Mouse (Mus musculus): ENCODE data around the gene Rtl10.

The Rtl10 gene

DNA sequence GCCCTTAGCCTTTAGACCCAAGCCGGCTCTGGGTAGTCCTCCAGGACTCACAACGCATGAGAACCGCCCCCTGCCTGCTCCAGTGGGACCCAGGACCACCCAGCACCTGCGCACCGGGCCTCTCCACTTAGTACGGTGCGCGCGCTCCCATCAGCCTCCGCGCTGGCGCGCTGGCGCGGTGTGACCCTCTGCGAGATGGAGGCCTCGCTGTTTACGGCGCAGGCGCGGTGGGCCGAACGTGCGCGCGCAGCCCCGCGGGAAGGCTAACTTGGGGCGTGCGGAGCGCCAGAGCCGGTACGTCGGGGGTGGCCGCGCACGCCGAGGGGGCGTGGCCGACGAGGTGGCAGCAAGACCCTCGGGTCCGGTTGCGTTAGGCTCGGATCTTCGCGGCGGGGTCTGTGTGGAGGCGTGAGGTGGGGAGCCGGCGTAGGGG lies at the start of gene Rtl10, which contains the start of gene Gnb1l:
TSS of gene Rtl10 (plus strand) at position 344 of the 433 bp plus-strand sequence.
TSS of gene Gnb1l (plus strand) at position 156 of the 433 bp plus-strand sequence.
- peak; percentile 95 for DNase-seq

- DNase-seq, result no peak
Measured at GRCm38 (mm10) chr16:18449005-18449404, 49.7 kb upstream of the Rtl10 start.

DNA sequence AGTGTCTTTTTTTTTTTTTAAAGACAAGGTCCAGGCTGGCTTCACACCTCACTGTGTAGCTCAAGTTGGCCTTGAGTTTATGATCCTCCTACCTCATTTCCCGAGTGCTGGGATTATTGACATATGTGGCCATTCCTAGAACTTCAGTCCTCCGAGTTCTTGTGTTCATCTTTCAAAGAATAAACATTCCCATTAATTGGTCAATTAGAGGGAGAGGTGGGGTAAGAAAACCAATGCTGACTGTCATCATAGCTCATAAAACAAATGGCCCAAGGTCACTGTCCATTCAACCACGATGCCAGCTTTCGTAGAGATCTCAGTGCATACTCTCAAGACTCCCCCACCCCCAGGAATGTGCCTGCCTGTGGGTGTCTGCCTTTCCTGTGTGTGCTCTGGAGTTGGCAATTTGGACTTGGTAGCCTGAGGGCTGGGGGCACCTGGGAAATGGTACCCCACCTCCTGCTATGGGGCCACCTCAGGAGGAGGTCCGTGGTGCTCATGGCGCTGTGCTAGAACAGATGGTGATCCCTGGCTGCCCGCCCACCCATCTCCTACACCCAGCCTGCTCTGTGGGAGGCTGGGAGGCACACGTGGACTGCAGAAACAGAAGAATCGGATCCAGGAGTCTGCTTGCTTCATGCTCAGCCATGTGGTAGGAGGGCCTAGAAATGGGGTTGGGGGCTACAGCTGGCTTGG lies 47.1 kb upstream of the Rtl10 start:
- DNase-seq, result peak; percentile 80

- peak; percentile 50 for DNase-seq
Measured at GRCm38 (mm10) chr16:18452361-18452862, 46.3 kb upstream of the Rtl10 start.

DNA sequence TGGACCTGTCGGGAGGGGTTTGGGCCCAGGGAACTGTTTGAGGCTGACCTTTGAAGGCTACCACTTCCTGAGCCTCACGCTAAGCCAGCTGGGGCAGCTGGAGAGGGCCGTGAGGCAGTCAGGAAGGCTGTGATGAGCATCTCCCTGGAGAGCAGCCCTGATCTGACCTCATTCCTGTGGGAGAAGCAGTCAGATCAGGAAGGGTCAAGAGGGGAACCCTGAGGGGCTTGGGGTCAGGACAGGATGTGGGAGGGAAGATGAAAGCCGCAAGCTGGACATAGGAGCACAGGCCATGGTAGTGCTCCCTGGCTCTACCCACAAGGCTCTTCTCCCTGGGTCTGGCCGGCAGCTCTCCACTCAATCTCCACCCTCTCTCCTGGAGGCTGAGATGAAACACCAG lies 44.9 kb upstream of the Rtl10 start:
- DNase-seq, result no peak

DNA sequence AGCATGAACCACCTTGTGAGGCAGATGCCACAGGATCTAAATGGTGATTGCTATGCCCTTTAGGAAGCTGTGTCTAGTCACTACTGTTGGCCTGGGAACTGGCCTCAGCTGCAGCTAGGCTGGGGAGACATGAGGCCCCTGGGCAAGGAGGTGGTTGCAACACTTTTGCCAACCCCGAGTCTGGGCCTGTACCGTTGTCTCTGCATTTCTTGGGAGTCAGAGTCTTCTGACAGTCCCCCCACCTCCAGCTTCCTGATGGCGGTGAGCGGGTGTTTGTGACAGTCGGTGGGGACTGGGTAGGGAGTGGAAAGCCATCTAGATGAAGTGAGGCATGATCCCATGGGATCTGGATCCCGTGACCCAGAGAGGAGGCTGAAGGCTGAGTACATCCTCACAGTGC lies 43.3 kb upstream of the Rtl10 start:
- no peak for DNase-seq

GRCm38 (mm10) chr16:18458661-18459060 lies 40.0 kb upstream of the Rtl10 start:
- DNase-seq, result no peak

- DNase-seq, result no peak
Measured at GRCm38 (mm10) chr16:18459335-18459954, 39.3 kb upstream of the Rtl10 start.

DNA sequence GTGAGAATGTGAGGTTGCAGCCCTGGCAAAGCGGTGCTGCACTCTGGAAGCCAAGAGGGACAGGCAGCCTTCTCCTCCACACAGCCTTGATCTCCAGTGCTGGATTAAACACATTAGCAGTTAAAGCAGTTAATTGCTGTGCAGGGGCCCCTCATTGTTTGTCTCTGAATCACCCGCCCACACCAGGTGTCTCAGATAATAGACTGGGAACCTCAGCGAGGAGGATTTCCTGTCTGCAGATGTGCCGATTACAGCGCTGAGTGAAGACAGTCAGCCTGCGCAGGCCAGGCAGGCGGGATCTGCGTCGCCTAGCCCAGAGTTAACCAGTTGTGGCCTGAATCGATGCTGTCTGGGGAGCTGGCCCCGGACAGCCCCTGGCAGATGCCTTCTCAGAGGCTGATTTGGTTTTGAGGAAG lies 38.7 kb upstream of the Rtl10 start:
- DNase-seq, result no peak

DNA sequence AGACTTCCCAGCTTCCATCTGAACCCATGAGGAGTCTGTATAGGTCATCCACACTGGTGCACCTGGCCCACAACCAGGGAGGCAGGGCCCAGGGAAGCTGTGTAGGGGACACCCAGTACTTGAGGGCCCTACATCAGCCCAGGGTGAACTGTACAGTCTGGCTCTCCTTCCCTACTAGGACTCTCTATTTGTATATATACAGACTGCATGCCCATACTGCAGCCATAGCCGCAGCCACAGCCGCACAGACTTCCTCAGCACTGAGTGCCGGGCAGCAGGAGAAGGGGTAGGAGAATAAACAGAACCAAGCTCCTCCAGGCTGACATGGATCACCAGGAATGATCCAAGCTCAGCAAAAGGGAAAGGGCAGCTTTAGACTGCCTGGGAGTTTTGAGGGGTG lies 37.9 kb upstream of the Rtl10 start:
- DNase-seq, result no peak

GRCm38 (mm10) chr16:18462031-18462430 lies 36.7 kb upstream of the Rtl10 start:
- no peak for DNase-seq

DNA sequence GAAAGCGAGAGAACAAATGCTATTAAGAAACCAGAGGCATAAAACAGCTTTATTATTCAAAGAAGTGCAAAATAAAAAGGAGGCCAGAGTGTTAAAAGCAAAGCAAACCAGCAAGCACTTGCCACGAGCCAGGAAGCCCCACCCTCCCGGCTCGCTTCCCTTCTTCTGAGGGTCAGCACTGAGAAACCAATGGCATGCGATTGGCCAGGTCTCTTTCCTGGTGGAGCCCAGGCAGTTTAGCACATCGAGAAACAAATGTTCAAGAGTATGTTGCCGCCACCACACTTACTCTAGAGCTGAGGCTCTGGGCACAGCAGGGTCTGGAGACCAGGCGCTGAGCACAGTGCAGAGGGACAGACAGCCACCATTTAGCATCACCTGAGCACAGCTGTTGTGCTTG lies 36.1 kb upstream of the Rtl10 start:
- no peak for DNase-seq

DNA sequence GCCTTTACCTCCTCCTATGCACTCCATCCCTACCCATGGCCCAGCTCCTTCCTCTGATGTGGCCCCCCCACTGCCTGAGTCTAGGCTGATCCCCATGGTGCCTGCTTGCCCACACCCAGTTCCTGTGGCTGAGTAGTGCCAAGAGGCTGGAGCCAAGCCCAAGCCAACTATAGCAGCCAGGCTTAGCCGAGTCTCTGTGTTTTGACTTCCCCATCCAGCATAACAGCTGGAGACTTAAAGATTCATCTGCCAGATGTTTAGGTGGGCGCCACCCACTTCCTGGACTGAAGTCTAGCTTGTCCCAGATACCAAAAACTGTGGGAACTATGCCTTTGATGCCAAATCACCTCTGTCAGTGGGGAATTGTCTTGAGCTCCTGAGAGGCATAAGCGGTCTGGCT lies 34.4 kb upstream of the Rtl10 start:
- no peak for DNase-seq

- no peak for DNase-seq
Measured at GRCm38 (mm10) chr16:18470829-18471228, 27.9 kb upstream of the Rtl10 start.

DNA sequence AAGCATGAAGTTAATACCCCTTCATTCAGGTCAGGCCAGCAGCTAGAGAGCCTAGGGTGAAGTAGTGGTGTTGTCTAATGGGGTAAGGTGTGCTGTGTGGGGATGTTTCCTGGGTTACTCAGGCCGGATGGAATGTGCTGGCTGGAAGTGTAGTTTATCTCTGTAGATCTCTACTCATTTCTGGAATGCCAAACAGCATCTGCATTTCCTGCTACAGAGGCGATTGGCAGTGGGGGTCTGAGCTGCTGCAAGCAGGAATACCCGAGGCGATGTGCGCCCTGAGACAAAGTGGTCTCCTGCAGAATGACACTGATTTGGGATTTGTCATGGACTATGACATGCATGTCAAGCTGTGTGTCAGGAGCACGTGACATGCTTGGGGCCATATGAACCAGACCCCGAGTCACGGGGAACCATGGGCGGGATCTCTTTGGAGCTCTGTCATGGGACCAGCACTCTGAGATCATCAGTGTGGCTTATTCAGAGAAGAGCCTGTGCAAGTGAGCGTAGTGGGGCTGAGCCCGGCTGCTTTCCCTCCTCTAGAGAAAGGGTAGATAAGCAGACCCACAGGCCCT lies 27.2 kb upstream of the Rtl10 start:
- DNase-seq, result no peak

DNA sequence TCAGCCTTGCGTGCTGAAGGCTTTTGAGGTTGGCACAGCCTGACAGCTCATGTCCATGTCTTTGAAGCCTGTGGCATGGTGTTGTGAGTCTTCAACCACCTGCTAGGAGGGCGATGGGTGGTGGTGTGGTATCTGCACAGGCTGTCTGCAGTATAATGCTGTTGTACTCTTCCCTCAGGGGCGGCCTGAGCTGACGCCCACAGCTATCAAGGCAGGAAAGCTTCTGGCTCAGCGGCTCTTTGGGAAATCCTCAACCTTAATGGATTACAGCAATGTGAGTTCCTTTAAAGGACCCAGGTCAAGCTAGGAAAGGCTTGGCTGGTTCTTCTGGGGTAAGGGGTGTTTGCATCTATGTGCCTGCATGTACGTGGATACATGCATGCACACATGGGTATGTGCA lies 26.7 kb upstream of the Rtl10 start:
- DNase-seq, result no peak

- DNase-seq, result no peak
Measured at GRCm38 (mm10) chr16:18472416-18472815, 26.3 kb upstream of the Rtl10 start.

DNA sequence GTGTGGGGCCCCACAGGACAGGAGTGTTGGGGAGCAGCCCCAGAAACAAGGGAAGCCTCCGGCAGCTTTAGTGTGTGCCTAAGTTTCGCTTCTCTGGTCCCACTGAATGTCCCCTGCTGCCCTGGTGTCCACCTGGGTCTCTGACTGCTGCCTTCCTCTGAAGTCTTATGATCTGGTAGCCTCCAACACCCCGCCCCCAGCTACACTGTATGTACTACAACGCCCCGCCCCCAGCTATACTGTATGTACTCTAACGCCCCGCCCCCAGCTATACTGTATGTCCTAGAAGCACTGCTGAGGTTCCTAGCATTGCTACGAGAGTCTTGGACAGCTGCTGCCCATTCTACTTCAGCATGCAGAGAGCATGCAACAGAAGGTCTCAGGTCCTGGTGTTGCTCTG lies 25.7 kb upstream of the Rtl10 start:
- DNase-seq, result no peak

DNA sequence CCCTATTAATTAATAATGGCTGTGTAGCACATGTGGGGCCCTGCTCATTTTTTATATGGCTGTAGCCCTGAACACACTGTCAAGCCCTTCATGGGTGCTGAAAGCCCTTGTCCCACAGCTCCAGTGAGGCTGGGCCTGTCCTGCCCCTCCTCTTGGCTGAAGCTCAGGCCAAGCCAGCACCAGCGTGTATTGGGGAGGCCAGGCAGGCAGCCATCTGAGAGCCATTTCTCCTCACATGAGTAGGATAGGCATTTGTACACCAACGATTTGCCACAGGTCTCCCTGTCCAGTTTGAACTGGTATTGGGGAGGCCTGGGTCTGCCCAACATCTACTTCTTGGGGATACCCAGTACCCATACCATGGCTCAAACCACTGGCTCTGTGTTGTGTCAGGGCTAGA lies 24.7 kb upstream of the Rtl10 start:
- no peak for DNase-seq

- no peak for DNase-seq
Measured at GRCm38 (mm10) chr16:18477996-18478395, 20.7 kb upstream of the Rtl10 start.

GRCm38 (mm10) chr16:18479667-18480066 lies 19.0 kb upstream of the Rtl10 start:
- DNase-seq, result no peak

- DNase-seq, result no peak
Measured at GRCm38 (mm10) chr16:18480933-18481485, 17.7 kb upstream of the Rtl10 start.

DNA sequence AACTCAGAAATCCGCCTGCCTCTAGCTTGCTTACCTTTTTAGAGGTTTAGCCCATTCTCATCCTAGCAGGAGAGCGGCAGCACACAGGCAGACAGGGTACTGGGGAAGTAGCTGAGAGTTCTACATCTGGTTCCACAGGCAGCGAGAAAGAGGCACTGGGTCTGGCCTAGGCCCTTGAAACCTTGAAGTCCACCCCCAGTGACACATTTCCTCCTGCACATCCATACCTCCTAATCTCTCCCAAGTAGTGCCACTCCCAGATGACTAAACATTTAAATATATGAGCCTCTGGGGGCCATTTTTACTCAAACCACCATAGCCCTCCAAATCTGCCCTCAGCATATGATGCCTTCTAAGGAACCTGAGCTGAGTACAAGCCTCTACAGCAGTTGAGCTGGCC lies 16.3 kb upstream of the Rtl10 start:
- no peak for DNase-seq

- no peak for DNase-seq
Measured at GRCm38 (mm10) chr16:18483839-18484238, 14.9 kb upstream of the Rtl10 start.
